Mouse (Mus musculus) small intestine, adult 2 months (tissue): Measurements from ENCODE around the gene Npff.

Source experiments
- CTCF ChIP-seq: fragments of 200-500 bp; IDR thresholded peaks from 2 replicates; pipeline ENCODE4 v1.5.1; 2012; ENCODE audit warnings: low read depth, mild to moderate bottlenecking, control low read depth, inconsistent platforms, low read length, moderate library complexity, mixed read lengths; ENCODE audit not compliant: insufficient replicate concordance, insufficient read length; ENCODE audit errors: extremely low read depth
- POLR2A ChIP-seq: fragments of 200-500 bp; IDR thresholded peaks from 2 replicates; pipeline ENCODE4 v1.6.1; 2012; ENCODE audit warnings: low read depth, mild to moderate bottlenecking, control low read depth, inconsistent platforms, low read length, moderate library complexity

DNA sequence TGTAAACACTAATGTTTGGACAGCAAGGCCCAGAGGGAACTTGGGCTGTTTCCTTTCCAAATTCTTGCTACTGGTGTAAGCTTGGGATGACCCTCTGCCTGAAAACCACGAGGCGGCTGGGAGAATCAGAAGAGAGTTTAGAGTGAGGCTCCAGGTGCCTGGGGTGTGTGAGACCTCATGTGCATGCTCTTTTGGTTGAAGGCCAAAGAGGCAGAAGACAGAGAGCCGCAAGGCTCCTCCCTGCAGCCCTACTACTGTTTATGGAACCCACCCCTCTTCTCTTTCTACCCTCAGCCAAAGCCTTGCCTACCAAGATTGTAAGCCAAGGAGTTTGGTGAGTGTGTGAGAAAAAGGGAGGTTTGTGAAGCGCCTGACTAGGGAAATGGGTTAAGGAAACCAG is 9.0 kb downstream of the Npff start:
- TF ChIP-seq CTCF = no peak
- no peak for TF ChIP-seq POLR2A
